Mouse (Mus musculus) heart, postnatal 25 days (tissue): ENCODE data around the gene Xpot. TPM values are rescaled to one million over a fixed set of nuclear protein-coding genes. Genes with fewer than 3 reads are reported as not detected.

Source experiments
- DNase-seq: peaks from one replicate; pipeline ENCODE4 v3.0.0; 2022; ENCODE audit warnings: low spot score
- intact Hi-C: fragments of 180-260 bp; cut with DNase I; formaldehyde crosslinking; loops from one replicate; pipeline ENCODE4 v1.15.1; 2025
- total RNA-seq, 2 experiments: library from RNA; stranded (reverse); gene quantifications; 2 replicates each; pipeline ENCODE4 v1.2.3; 2021

Gene Xpot
- total RNA-seq, 2 experiments from 2014 or later: 24.3 to 24.7 TPM

DNA sequence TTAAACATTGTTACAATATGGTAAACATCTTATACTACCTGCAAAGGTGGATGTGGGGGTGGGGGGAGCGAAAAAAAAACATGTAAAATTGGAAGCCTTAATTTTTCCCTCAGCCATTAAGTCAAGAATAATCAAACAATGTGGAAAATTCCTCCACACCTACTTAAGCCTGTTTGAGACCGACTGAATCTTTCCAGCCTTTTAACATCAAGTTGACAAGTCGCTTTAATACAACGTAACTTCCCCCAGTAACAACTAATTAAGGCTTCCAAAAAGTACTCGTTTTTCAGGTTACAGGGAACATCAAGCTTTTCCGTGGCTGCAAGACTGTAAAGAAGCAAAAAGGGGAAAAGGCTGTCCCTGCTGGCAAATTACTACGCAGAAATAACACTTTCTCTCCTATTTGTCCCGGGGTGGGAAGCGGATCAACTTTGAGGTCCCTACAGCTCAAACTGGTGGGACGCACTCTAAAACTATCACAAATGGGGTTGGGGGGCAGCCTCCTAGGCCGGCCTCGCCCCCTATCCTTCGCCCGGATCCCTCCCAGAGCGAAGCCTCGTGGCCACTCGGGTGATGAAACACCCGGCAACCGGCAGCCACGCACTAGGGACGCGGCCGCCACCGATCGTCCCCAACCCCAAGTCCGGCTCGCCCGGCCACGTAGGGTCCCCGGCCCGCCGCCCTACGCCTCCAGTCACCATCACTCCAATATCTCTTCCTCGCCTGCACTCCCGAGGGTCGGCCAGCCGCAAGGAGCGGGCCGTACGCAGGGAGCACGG is 536 bp downstream of the Xpot start:
- intact Hi-C loops: loop anchor here (5.0 kb wide), 1 partner anchor 38 kb away; the partner anchor contains the start of gene Tbk1
- DNase-seq: no peak

- no peak for DNase-seq
- intact Hi-C loops: loop anchor here (5.0 kb wide), 1 partner anchor 38 kb away; the partner anchor contains the start of gene Tbk1
Observed at GRCm38 (mm10) chr10:121625006-121625405, 1.1 kb downstream of the Xpot start.

GRCm38 (mm10) chr10:121623670-121624069 is 2.5 kb downstream of the Xpot start:
- intact Hi-C loops: no loop called here
- no peak for DNase-seq

DNA sequence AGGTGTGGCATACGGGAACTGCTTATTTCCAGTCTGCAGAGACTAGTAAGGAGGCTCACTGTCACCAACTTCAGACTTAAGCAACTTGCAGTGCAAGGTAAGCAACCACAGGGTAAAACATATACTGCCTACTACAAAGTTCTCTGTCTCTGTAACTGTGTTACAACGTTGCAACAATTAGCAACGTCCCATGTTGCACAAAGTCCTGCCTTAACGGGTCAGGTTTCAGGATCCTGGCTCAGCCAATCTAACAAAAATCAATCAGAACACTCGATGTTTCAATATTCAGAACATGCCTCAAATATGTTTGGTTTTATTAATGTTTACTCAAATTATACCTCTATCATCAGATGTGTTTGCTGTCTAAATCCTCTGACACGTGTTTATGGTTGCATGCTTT is 3.7 kb downstream of the Xpot start:
- intact Hi-C loops: no loop called here

DNA sequence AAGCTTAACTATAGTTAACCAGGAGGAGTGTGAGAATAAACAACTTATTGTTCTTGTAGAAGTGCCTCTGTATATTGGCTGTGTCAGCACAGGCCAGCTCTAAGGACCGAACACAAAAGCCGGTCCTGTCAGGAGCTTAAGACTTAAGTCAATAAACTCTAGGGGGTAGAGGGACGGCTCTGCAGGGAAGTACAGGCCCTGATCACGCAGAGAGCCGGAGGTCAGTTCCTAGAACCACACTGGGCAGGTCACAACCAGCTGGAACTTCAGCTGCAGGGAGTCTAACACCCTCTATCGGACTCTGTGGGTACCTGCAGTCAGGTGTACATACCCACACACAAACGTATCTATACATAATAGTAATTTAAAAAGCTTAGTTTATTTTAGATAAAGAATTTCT is 10.2 kb downstream of the Xpot start:
- intact Hi-C loops: no loop called here
- DNase-seq: no peak

More for the DNA sequence above, 3.7 kb downstream of the Xpot start:
- DNase-seq: no peak

GRCm38 (mm10) chr10:121615146-121615870 is 10.8 kb downstream of the Xpot start:
- intact Hi-C loops: no loop called here
- no peak for DNase-seq

DNA sequence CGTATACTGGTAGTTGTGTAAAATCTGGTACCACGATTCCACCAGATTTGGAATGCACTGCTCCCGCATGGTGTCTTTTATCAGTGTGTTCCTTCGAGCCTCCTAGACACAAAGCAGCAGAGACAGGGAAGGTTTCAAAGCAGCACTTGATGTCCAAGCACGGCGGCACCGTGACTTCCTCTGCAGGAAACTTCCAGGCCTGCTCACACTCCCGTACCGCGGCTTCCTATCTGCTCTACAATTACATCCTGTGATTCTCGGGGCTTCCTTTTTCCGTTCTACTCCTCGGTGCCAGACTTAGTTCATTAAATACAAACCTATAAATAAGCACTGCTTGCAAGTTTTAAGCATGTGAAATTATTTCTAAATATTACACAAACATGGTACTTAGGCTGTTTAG is 12.6 kb downstream of the Xpot start:
- intact Hi-C loops: no loop called here
- peak; percentile 42 for DNase-seq

GRCm38 (mm10) chr10:121612448-121612847 is 13.7 kb downstream of the Xpot start:
- intact Hi-C loops: no loop called here
- DNase-seq: no peak

GRCm38 (mm10) chr10:121611587-121611986 is 14.5 kb downstream of the Xpot start:
- intact Hi-C loops: no loop called here
- no peak for DNase-seq

DNA sequence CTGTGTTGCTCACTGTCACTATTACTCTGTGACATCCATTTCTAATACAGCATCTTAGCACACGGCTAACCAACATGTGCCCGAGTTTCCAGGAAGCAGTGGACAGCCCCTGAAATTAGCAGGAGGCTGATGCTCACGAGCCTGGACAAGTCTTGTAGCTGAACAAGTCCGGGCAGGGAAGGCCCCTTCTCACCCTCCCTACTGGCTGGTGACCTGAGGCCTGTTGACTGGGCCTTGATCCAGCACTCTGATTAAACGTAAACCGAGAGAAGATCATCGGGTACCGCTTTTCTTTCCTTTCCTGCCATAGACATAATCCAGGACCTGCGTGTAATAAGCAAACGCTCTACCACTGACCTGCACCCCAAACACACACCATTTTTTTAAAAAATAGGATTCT is 18.0 kb downstream of the Xpot start:
- intact Hi-C loops: no loop called here

DNA sequence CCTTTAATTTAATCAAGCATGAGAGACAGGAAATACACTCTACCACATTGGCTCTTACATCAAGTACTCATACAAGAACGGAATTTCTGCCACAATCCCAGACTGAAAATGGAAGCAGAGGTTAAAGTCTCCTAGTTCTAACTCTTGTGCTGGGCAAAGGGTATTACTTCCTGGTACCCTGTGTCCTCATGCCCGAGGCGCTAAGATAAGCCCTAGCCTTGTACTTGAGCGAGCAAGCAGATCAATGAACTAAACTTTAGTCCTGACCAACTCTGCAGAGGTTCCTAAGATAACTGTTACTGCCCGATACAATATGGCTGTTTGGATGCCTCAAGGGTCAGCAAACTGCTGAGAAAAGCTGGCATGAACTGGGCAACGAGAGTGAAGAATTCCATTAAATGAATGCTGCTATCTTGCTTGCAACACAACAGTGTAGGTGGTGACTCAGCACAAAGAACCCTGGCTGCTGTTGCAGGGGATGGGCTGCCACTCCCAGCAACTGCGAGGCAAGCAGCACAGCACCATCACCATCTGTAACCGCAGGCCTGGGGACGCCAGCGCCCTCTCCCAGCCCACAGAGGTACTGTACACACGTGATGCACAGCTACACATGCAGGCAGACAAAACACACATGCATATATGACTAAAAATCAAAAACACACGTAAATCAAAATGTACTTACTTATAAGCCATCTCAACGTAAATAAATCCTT is 21.3 kb downstream of the Xpot start:
- intact Hi-C loops: no loop called here

More for the DNA sequence above, 18.0 kb downstream of the Xpot start:
- DNase-seq: no peak

GRCm38 (mm10) chr10:121603556-121603955 is 22.6 kb downstream of the Xpot start:
- intact Hi-C loops: no loop called here
- DNase-seq: no peak

More for the DNA sequence above, 21.3 kb downstream of the Xpot start:
- DNase-seq: no peak

- no peak for DNase-seq
- intact Hi-C loops: no loop called here
Observed at GRCm38 (mm10) chr10:121601272-121601671, 24.9 kb downstream of the Xpot start.

DNA sequence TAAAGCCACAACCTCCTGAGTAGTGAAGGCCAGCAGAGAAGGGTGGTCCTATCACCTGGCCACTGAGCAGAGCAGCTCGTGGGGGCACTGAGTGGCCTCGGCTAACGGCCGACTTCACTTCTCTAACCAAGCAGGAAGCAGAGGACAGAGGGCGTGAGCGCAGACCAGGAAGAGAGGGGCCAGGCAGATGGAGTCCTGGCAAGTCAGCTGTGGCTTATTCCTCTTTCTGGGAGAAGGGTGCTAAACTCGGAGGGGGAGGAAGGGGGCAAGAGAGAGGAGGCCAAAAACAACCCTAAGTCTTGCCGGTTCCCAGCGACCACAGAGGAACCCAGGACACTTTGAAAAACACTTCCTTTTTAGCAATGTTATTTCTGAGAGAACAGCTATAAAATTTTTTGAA is 29.6 kb downstream of the Xpot start:
- intact Hi-C loops: no loop called here
- DNase-seq: no peak

DNA sequence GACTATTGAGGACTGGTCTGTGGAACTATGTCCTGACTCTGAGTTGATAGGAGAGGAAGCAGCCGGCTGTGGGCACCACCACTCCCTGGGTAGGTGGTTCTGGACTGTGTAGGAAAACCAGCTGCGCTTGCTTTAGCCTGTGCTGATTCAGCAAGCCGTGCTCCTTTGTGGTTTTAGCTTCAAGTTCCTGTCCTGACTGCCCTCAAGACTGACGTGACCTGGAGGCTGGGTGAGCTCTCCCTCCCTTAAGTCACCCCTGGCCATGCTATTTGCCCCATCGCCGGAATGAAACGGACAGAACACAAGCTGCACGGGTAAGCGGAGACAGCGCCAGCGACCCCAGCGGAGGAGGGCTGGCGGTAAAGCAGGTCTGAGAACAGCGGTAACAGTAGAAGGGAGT is 35.0 kb downstream of the Xpot start:
- DNase-seq: peak; percentile 12
- intact Hi-C loops: no loop called here

DNA sequence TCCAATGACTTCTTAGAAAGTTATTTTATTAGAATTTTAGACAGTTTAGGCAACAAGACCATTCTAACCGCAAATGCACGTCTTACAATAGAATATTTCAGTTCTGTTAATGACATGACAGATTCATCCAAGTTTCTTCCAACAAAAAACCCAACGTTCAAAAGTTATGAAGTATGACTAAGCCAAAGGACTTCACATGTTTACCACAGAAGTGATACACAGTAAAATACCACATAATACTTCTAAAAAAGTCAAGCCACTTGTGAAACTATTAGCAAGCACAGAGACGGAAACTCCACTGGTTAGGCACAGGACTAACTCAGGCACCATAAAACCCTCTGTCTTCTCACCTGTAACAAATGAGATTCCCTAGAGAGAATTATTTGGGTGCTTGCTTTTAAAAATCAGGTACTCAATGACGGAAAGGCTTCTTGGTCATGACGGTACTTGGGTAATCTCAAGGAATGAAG is 38.7 kb downstream of the Xpot start:
- DNase-seq: no peak
- intact Hi-C loops: loop anchor here (5.0 kb wide), 1 partner anchor 40 kb away; the partner anchor contains the start of gene Xpot

GRCm38 (mm10) chr10:121586675-121587370 is 39.3 kb downstream of the Xpot start, which contains the start of gene Tbk1:
Gene Tbk1, minus strand, starts transcription at chr10:121586787.
- intact Hi-C loops: loop anchor here (5.0 kb wide), 1 partner anchor 40 kb away; the partner anchor contains the start of gene Xpot
- DNase-seq: peak; percentile 90

DNA sequence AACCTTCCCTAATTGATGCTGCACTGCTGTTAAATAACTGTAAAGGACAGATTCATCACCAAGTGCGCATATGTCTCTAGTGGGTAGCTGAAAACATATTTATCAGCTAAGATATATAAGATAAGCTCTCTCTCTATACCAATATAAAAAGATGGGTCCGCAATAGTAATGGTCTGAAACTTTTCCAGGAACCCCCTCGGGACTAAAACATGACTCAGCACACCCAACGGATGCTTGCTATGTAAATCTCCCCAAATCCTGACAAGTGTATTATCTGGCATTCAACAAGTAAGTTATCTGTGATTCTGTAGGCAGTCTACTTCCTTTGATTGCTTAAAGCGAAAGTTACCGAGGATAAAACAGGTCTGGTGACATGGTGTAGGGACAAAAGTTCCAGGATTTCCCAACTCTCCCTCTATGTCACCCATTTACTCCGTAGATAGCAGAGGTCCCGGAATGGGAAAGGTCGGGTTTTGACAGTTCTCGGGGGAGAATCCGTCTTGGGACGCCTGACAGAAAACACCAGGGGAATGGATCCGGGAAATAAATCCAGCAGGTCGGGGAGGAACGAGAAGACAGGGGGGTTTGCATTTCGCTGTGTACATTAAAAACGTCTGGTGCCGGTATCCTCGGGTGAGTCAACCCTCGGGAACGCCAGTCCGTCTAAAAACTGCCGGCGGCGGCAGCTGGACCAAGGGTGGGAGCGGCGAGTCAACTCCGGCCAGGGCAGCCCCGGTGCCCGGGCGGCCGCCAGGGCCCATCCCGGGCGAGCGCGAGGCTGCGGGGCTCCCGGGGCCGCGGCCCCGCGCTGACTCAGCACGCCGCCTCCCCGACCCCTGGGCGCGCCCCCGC is 40.1 kb downstream of the Xpot start:
- intact Hi-C loops: loop anchor here (5.0 kb wide), 1 partner anchor 41 kb away; the partner anchor contains the start of gene Xpot
- DNase-seq: peak; percentile 19
